In genomic region chr9:45153361-45153760, GRCm38 (mm10) we compare ENCODE assay signal across 30 mouse cellular contexts. TPM values are rescaled to one million over a fixed set of nuclear protein-coding genes. Genes with fewer than 3 reads are reported as not detected.
DNase-seq lines count a peak whose midpoint lies in the region; ATAC-seq and TF ChIP-seq lines count a peak whose summit lies in the region.
"Had no signal": no experiment of that assay in that cellular context is flagged by ENCODE, and none has a peak within 500 bp of the region (broad histone marks: within the 10 kb centered on the region; RNA-seq: fewer than 3 reads in every experiment).

No protein-coding gene starts in this region.

- no peaks in the 10 kb centered on the region for H3K36me3 ChIP-seq in kidney, postnatal 0 days (ENCODE audit: insufficient read depth, low read length)
- H3K36me3 ChIP-seq: embryonic facial prominence, embryonic 15.5 days; forebrain, embryonic 10.5 days; forebrain, embryonic 15.5 days; heart, embryonic 13.5 days had no signal

- TF ChIP-seq CTCF in kidney, postnatal 0 days (IDR thresholded peaks at IDR 0.05; ENCODE audit: low read depth): no peak

- peak; percentile 14 for DNase-seq in kidney, postnatal 0 days (ENCODE audit: low spot score)
- no peak for DNase-seq in kidney, postnatal 10 days
- DNase-seq in thymus, adult 18-20 months: peak; percentile 46 to 66
- peak; percentile 47 to 61 for DNase-seq in thymus, postnatal 10 days (ENCODE audit: low spot score in 2 of 2)
- DNase-seq in thymus, postnatal 4 days: peak; percentile 69
- no peak for DNase-seq in lung, postnatal 25 days (ENCODE audit: low spot score)
- DNase-seq: adrenal gland, adult 2 months; adrenal gland, postnatal 25 days; cerebellum, adult 11 months; cerebellum, adult 8-10 months; cerebellum, postnatal 14 days; embryo, embryonic 11 days; gastrocnemius, adult 2 months; gastrocnemius, postnatal 25 days; heart, postnatal 36 days had no signal

- no peaks in the 10 kb centered on the region for H3K27me3 ChIP-seq in kidney, postnatal 0 days (ENCODE audit: insufficient read depth, low read length)
- H3K27me3 ChIP-seq: embryonic facial prominence, embryonic 15.5 days had no signal

- H3K9me3 ChIP-seq in kidney, postnatal 0 days (replicated peaks; ENCODE audit: low read length): no peaks in the 10 kb centered on the region
- H3K9me3 ChIP-seq: embryonic facial prominence, embryonic 15.5 days; forebrain, embryonic 10.5 days; forebrain, embryonic 15.5 days; heart, embryonic 13.5 days had no signal

- no peaks in the 10 kb centered on the region for H3K4me1 ChIP-seq in kidney, postnatal 0 days (replicated peaks; ENCODE audit: insufficient read depth, low read length)
- H3K4me1 ChIP-seq: embryonic facial prominence, embryonic 15.5 days; forebrain, embryonic 10.5 days; forebrain, embryonic 15.5 days; heart, embryonic 13.5 days had no signal

- no peak overlapping the region for H3K9ac ChIP-seq in kidney, postnatal 0 days (ENCODE audit: low read depth, low read length)
- H3K9ac ChIP-seq: embryonic facial prominence, embryonic 15.5 days; forebrain, embryonic 15.5 days; heart, embryonic 13.5 days had no signal

- no peak overlapping the region for H3K4me3 ChIP-seq in kidney, postnatal 0 days (replicated peaks; ENCODE audit: low read depth, low read length)
- H3K4me3 ChIP-seq: embryonic facial prominence, embryonic 15.5 days; erythroblast, embryonic 14.5 days; forebrain, embryonic 10.5 days; forebrain, embryonic 15.5 days; gastrocnemius, adult 2 months; heart, embryonic 13.5 days had no signal

- WGBS in kidney, postnatal 0 days: 30% methylated on average over 7 of the region's 7 CpGs

- no peak overlapping the region for H3K27ac ChIP-seq in kidney, postnatal 0 days
- H3K27ac ChIP-seq: embryonic facial prominence, embryonic 15.5 days; forebrain, embryonic 10.5 days; forebrain, embryonic 15.5 days; gastrocnemius, adult 2 months; heart, embryonic 13.5 days had no signal

- no peak overlapping the region for H3K4me2 ChIP-seq in kidney, postnatal 0 days (ENCODE audit: low read length)
- H3K4me2 ChIP-seq: embryonic facial prominence, embryonic 15.5 days; forebrain, embryonic 15.5 days; heart, embryonic 13.5 days had no signal

- no peak for ATAC-seq in kidney, postnatal 0 days (replicated peaks; ENCODE audit: low FRiP score, low read depth)
- ATAC-seq in megakaryocyte-erythroid progenitor cell, adult 5-6 weeks (replicated peaks; ENCODE audit: low FRiP score, low TSS enrichment, poor library complexity, severe bottlenecking): no peak
- ATAC-seq: activated CD4-positive, CD25-positive, alpha-beta regulatory T cell, adult 4 months; forebrain, embryonic 15.5 days; hindbrain, embryonic 16.5 days; inflammation-experienced regulatory T-cells, adult 6 months had no signal

RNA-seq across cellular contexts. Expression of gene Scn4b, which starts 15.2 kb away (rescaled TPM):
- 4.3 and 4.6 TPM in 2 replicates for polyA plus RNA-seq in kidney, postnatal 0 days (2015; fragmentation: Nextera tagmentation; extraction: Ambion mirVana)
- 0.22 and 1.2 TPM in 2 replicates for total RNA-seq in megakaryocyte-erythroid progenitor cell, adult 5-6 weeks (2014; fragmentation: Nextera tagmentation)
- total RNA-seq in megakaryocyte-erythroid progenitor cell, adult 5-6 weeks (2017): 1.1 TPM in 1 of 2 replicates, not detected in the other
- total RNA-seq: common myeloid progenitor, adult 5-6 weeks; granulocyte monocyte progenitor cell, adult 5-6 weeks; MEL had no signal
- polyA plus RNA-seq: activated CD4-positive, CD25-positive, alpha-beta regulatory T cell, adult 4 months; erythroblast, embryonic 14.5 days; inflammation-experienced regulatory T-cells, adult 6 months had no signal

RNA-seq across cellular contexts. Expression of gene BC049352, which starts 28.4 kb away (rescaled TPM):
- 0.08 TPM in 1 of 2 replicates, not detected in the other for polyA plus RNA-seq in kidney, postnatal 0 days (2015; fragmentation: Nextera tagmentation; extraction: Ambion mirVana)
- not detected in 2 replicates for total RNA-seq in megakaryocyte-erythroid progenitor cell, adult 5-6 weeks (2014; fragmentation: Nextera tagmentation)
- total RNA-seq in megakaryocyte-erythroid progenitor cell, adult 5-6 weeks (2017): not detected in 2 replicates
- total RNA-seq: adrenal gland, postnatal 25 days; common myeloid progenitor, adult 5-6 weeks; granulocyte monocyte progenitor cell, adult 5-6 weeks; heart, postnatal 36 days; MEL had no signal
- polyA plus RNA-seq: embryonic facial prominence, embryonic 11.5 days; erythroblast, embryonic 14.5 days; forebrain, embryonic 10.5 days; forebrain, embryonic 15.5 days; heart, embryonic 13.5 days; heart, postnatal 0 days; hindbrain, embryonic 11.5 days; hindbrain, embryonic 16.5 days had no signal

RNA-seq across cellular contexts. Expression of gene Scn2b, which starts 35.8 kb away (rescaled TPM):
- polyA plus RNA-seq in kidney, postnatal 0 days (2015; fragmentation: Nextera tagmentation; extraction: Ambion mirVana): 2.4 and 2.8 TPM in 2 replicates
- total RNA-seq in megakaryocyte-erythroid progenitor cell, adult 5-6 weeks (2014; fragmentation: Nextera tagmentation): not detected in 2 replicates
- not detected in 2 replicates for total RNA-seq in megakaryocyte-erythroid progenitor cell, adult 5-6 weeks (2017)
- total RNA-seq: common myeloid progenitor, adult 5-6 weeks; granulocyte monocyte progenitor cell, adult 5-6 weeks; MEL had no signal
- polyA plus RNA-seq: erythroblast, embryonic 14.5 days had no signal

RNA-seq across cellular contexts. Expression of gene Tmprss4, which starts 50.5 kb away (rescaled TPM):
- 0.36 and 0.46 TPM in 2 replicates for polyA plus RNA-seq in kidney, postnatal 0 days (2015; fragmentation: Nextera tagmentation; extraction: Ambion mirVana)
- total RNA-seq in megakaryocyte-erythroid progenitor cell, adult 5-6 weeks (2014; fragmentation: Nextera tagmentation): not detected in 2 replicates
- total RNA-seq in megakaryocyte-erythroid progenitor cell, adult 5-6 weeks (2017): not detected in 2 replicates
- total RNA-seq: adrenal gland, adult 2 months; adrenal gland, postnatal 25 days; common myeloid progenitor, adult 5-6 weeks; gastrocnemius, adult 2 months; gastrocnemius, postnatal 25 days; granulocyte monocyte progenitor cell, adult 5-6 weeks; heart, postnatal 36 days; MEL had no signal
- polyA plus RNA-seq: activated CD4-positive, CD25-positive, alpha-beta regulatory T cell, adult 4 months; adrenal gland, adult 2 months; embryonic facial prominence, embryonic 11.5 days; erythroblast, embryonic 14.5 days; forebrain, embryonic 15.5 days; heart, postnatal 0 days; hindbrain, embryonic 11.5 days; hindbrain, embryonic 16.5 days; inflammation-experienced regulatory T-cells, adult 6 months had no signal

Comparison
In these comparisons a context has a peak if more than half of its experiments do, and no peak if none do; other contexts are left out.
1. DNase-seq: peak in kidney, postnatal 0 days (single experiment), thymus, adult 18-20 months (2 of 2), thymus, postnatal 10 days (2 of 2) and thymus, postnatal 4 days (single experiment); none in kidney, postnatal 10 days (single experiment) and lung, postnatal 25 days (single experiment).